Mouse (Mus musculus) thymus, adult 2 months (tissue): Measurements from ENCODE around the gene Cd300lf.

Experiments used
- CTCF ChIP-seq: fragments of 200-500 bp; IDR thresholded peaks from 2 replicates; pipeline ENCODE4 v1.5.1; 2012; ENCODE audit warnings: mild to moderate bottlenecking, control low read depth, low read length, moderate library complexity, borderline replicate concordance; ENCODE audit not compliant: control insufficient read depth, poor library complexity, insufficient read depth; ENCODE audit errors: extremely low read depth
- POLR2A ChIP-seq: fragments of 200-500 bp; IDR thresholded peaks from 2 replicates; pipeline ENCODE4 v1.6.1; 2012; ENCODE audit warnings: mild to moderate bottlenecking, low read length, control low read depth, moderate library complexity; ENCODE audit not compliant: control insufficient read depth, poor library complexity, insufficient read depth; ENCODE audit errors: extremely low read depth

GRCm38 (mm10) chr11:115099241-115099840 is 34.5 kb downstream of the Cd300lf start:
- no peak for TF ChIP-seq CTCF
- no peak for TF ChIP-seq POLR2A
